Mouse (Mus musculus) forebrain, embryonic 12.5 days (tissue): Measurements from ENCODE around the gene Ptch2. TPM values are rescaled to one million over a fixed set of nuclear protein-coding genes. Genes with fewer than 3 reads are reported as not detected.

Source experiments
- ATAC-seq: fragments of 200-750 bp; cut with Nextera tagmentation; 2 replicates; pipeline ENCODE4 v1.8.0; 2017; ENCODE audit warnings: moderate TSS enrichment; ENCODE audit not compliant: low FRiP score
- H3K27ac ChIP-seq: fragments of 300-500 bp; sonication (generic); 2 replicates; pipeline ENCODE4 v1.5.1; 2016; ENCODE audit warnings: mild to moderate bottlenecking
- H3K27me3 ChIP-seq: fragments of 300-500 bp; sonication (generic); 2 replicates; pipeline ENCODE4 v1.6.1; 2016; ENCODE audit warnings: mild to moderate bottlenecking
- H3K36me3 ChIP-seq: fragments of 300-500 bp; sonication (generic); replicated peaks from 2 replicates; pipeline ENCODE4 v1.6.1; 2016; ENCODE audit warnings: mild to moderate bottlenecking
- H3K4me1 ChIP-seq: fragments of 300-500 bp; sonication (generic); 2 replicates; pipeline ENCODE4 v1.6.1; 2016
- H3K4me2 ChIP-seq: fragments of 300-500 bp; sonication (generic); 2 replicates; pipeline ENCODE4 v1.6.1; 2016; ENCODE audit warnings: mild to moderate bottlenecking, moderate library complexity
- H3K4me3 ChIP-seq: fragments of 300-500 bp; sonication (generic); replicated peaks from 2 replicates; pipeline ENCODE4 v1.5.1; 2016; ENCODE audit warnings: mild to moderate bottlenecking
- H3K9ac ChIP-seq: fragments of 300-500 bp; sonication (generic); 2 replicates; pipeline ENCODE4 v1.6.1; 2016; ENCODE audit warnings: mild to moderate bottlenecking
- H3K9me3 ChIP-seq: fragments of 300-500 bp; sonication (generic); 2 replicates; pipeline ENCODE4 v1.6.1; 2016
- WGBS: fragments of 180-500 bp; shearing (Covaris S2); methylation state at CpG from one replicate; pipeline ENCODE4 v1.1.7; 2016; 5-methylcytosine and 5-hydroxymethylcytosine counted together
- polyA plus RNA-seq: library from polyadenylated mRNA; unstranded; fragments of >200 nt; fragmentation: Nextera tagmentation; extraction: Ambion mirVana; gene quantifications from 2 replicates; pipeline ENCODE4 v1.2.1, GENCODE M21; 2016

Gene Ptch2
- polyA plus RNA-seq, 1 experiment from 2014 or later: 5.9 TPM

GRCm38 (mm10) chr4:117107813-117108523 is 12.1 kb downstream of the Ptch2 start:
- H3K9me3 ChIP-seq: no peaks in the 10 kb centered on the region
- no peaks in the 10 kb centered on the region for H3K27me3 ChIP-seq
- H3K4me2 ChIP-seq: no peak overlapping the region
- H3K4me3 ChIP-seq: no peak overlapping the region
- H3K27ac ChIP-seq: no peak overlapping the region
- H3K9ac ChIP-seq: no peak overlapping the region
- H3K36me3 ChIP-seq: peaks cover 48% of the 10 kb centered on the region
- 91% methylated on average over 18 of the region's 18 CpGs for WGBS
- ATAC-seq: no peak
- no peaks in the 10 kb centered on the region; the same call in 1 of the 2 replicates for H3K4me1 ChIP-seq

DNA sequence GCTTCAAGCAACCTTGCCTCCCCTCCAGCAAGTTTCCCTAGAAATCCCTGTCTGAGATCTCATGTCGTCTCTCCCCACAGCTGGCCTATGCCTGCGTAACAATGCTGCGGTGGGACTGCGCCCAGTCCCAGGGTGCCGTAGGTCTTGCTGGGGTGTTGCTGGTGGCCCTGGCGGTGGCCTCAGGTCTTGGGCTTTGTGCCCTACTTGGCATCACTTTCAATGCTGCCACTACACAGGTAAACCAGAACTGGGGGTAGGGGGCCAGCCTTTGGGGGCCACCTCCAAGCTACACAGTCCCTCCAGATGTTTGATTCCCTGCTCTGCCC is 12.6 kb downstream of the Ptch2 start:
- Histone ChIP-seq H3K4me3 (no peak overlapping the region), H3K27ac (no peak overlapping the region), H3K4me2 (no peak overlapping the region), H3K4me1 (no peaks in the 10 kb centered on the region; the same call in 1 of the 2 replicates), H3K36me3 (peaks cover 50% of the 10 kb centered on the region), H3K9me3 (no peaks in the 10 kb centered on the region), H3K27me3 (no peaks in the 10 kb centered on the region), H3K9ac (no peak overlapping the region)
- no peak for ATAC-seq
- 92% methylated on average over 6 of the region's 6 CpGs for WGBS

- no peak overlapping the region for H3K9ac ChIP-seq
- H3K27ac ChIP-seq: no peak overlapping the region
- no peak overlapping the region for H3K4me2 ChIP-seq
- H3K4me3 ChIP-seq: no peak overlapping the region
- peaks cover 46% of the 10 kb centered on the region for H3K36me3 ChIP-seq
- no peaks in the 10 kb centered on the region for H3K9me3 ChIP-seq
- ATAC-seq: no peak
- no peaks in the 10 kb centered on the region; the same call in 1 of the 2 replicates for H3K4me1 ChIP-seq
- no peaks in the 10 kb centered on the region for H3K27me3 ChIP-seq
- 94% methylated on average over 25 of the region's 25 CpGs for WGBS
These were observed 13.5 kb downstream of the Ptch2 start for GRCm38 (mm10) chr4:117109330-117109729.

DNA sequence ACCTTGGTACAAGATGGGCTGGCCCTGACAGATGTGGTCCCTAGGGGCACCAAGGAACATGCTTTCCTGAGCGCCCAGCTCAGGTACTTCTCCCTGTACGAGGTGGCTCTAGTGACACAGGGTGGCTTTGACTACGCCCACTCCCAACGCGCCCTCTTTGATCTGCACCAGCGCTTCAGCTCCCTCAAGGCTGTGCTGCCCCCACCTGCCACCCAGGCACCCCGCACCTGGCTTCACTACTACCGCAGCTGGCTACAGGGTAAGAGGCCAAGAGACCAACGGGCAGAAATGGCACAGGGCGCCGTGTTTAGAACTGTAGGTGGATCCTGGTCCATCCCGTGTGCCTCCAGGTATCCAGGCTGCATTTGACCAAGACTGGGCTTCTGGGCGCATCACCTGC is 14.4 kb downstream of the Ptch2 start:
- ATAC-seq: no peak
- Histone ChIP-seq H3K36me3 (peaks cover 46% of the 10 kb centered on the region), H3K4me3 (no peak overlapping the region), H3K27ac (no peak overlapping the region), H3K4me2 (no peak overlapping the region), H3K9me3 (no peaks in the 10 kb centered on the region), H3K9ac (no peak overlapping the region), H3K4me1 (no peaks in the 10 kb centered on the region), H3K27me3 (no peaks in the 10 kb centered on the region)
- WGBS: 92% methylated on average over 13 of the region's 13 CpGs

GRCm38 (mm10) chr4:117110985-117111384 is 15.1 kb downstream of the Ptch2 start:
- Histone ChIP-seq H3K27ac (no peak overlapping the region), H3K9ac (no peak overlapping the region), H3K4me1 (no peaks in the 10 kb centered on the region), H3K9me3 (no peaks in the 10 kb centered on the region), H3K4me3 (no peak overlapping the region), H3K4me2 (no peak overlapping the region), H3K27me3 (no peaks in the 10 kb centered on the region), H3K36me3 (peaks cover 44% of the 10 kb centered on the region)
- 95% methylated on average over 11 of the region's 11 CpGs for WGBS
- no peak for ATAC-seq

- ATAC-seq: no peak
- WGBS: 75% methylated on average over 1 of the region's 1 CpGs
- Histone ChIP-seq H3K27ac (no peak overlapping the region), H3K9me3 (no peaks in the 10 kb centered on the region), H3K36me3 (peaks cover 37% of the 10 kb centered on the region), H3K4me1 (no peaks in the 10 kb centered on the region), H3K4me3 (no peak overlapping the region), H3K4me2 (no peak overlapping the region), H3K27me3 (no peaks in the 10 kb centered on the region), H3K9ac (no peak overlapping the region)
These were observed 17.4 kb downstream of the Ptch2 start for GRCm38 (mm10) chr4:117113237-117113636.

- 85% methylated on average over 5 of the region's 5 CpGs for WGBS
- peaks cover 13% of the 10 kb centered on the region for H3K36me3 ChIP-seq
- H3K4me1 ChIP-seq: peaks cover 6% of the 10 kb centered on the region
- no peak overlapping the region for H3K27ac ChIP-seq
- no peak overlapping the region for H3K4me2 ChIP-seq
- no peak overlapping the region for H3K9ac ChIP-seq
- no peak overlapping the region for H3K4me3 ChIP-seq
- ATAC-seq: no peak
- H3K9me3 ChIP-seq: no peaks in the 10 kb centered on the region
- H3K27me3 ChIP-seq: no peaks in the 10 kb centered on the region
These were observed 19.7 kb downstream of the Ptch2 start for GRCm38 (mm10) chr4:117115592-117115991.

DNA sequence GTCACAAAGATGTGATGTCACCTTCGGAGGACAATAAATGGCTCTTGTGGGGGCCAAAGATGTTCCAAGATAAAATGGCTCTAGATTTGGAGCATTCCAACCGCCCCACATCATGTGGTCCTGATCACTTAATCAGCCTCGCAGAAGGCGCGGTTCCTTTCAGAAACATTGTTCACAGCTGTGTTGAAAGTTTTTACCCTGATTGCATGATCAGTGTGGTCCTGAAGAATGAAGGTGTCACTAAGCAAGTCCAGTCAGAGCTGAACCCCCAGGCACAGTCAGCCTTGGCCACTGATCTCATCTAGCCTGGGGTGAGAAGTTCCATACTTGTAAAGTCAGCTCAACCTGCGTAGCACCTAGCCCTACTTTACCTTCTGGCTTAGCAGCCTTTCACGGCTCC is 22.1 kb downstream of the Ptch2 start:
- Histone ChIP-seq H3K4me2 (no peak overlapping the region), H3K36me3 (0 out of 2 replicates have a peak, but pooled peaks cover 2% of the 10 kb centered on the region), H3K4me3 (no peak overlapping the region), H3K27ac (no peak overlapping the region), H3K9ac (no peak overlapping the region), H3K4me1 (peaks cover 13% of the 10 kb centered on the region), H3K27me3 (no peaks in the 10 kb centered on the region), H3K9me3 (no peaks in the 10 kb centered on the region)
- WGBS: 97% methylated on average over 7 of the region's 7 CpGs
- ATAC-seq: no peak

- Histone ChIP-seq H3K27me3 (no peaks in the 10 kb centered on the region), H3K4me1 (peaks cover 14% of the 10 kb centered on the region), H3K4me3 (peak overlapping the region; percentile 68), H3K27ac (peak overlapping the region; percentile 89), H3K4me2 (peak overlapping the region; percentile 99), H3K36me3 (no peaks in the 10 kb centered on the region), H3K9ac (peak overlapping the region; percentile 70), H3K9me3 (no peaks in the 10 kb centered on the region)
- no peak for ATAC-seq
- WGBS: 79% methylated on average over 5 of the region's 5 CpGs
These were observed 23.8 kb downstream of the Ptch2 start for GRCm38 (mm10) chr4:117119636-117120035.

DNA sequence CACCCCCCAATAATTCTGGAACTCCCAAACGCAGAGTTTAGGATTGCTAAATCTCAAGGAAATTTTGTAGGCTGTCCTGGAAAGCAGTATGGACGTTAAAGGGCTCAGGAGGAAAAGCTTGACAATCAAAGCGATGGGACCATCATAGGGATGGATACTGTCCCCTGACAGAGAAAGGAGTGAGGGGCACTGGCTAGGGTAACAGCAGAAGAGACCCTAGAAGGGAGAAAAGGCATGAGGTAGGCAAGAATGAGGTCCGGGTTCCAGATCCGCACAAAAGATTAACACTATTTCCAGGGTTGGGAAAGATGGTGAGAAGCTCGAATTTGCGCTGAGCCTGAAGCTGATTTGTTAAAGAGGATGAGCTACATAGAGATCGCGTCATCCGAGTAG is 24.2 kb downstream of the Ptch2 start:
- H3K4me3 ChIP-seq: peak overlapping the region; percentile 68
- peak overlapping the region; percentile 99 for H3K4me2 ChIP-seq
- peak overlapping the region; percentile 70 for H3K9ac ChIP-seq
- no peaks in the 10 kb centered on the region for H3K9me3 ChIP-seq
- 7% methylated on average over 10 of the region's 10 CpGs for WGBS
- H3K36me3 ChIP-seq: no peaks in the 10 kb centered on the region
- H3K27ac ChIP-seq: peak overlapping the region; percentile 89
- peak; percentile 21; the same call in 1 of the 2 replicates for ATAC-seq
- peaks cover 19% of the 10 kb centered on the region for H3K4me1 ChIP-seq
- H3K27me3 ChIP-seq: no peaks in the 10 kb centered on the region

DNA sequence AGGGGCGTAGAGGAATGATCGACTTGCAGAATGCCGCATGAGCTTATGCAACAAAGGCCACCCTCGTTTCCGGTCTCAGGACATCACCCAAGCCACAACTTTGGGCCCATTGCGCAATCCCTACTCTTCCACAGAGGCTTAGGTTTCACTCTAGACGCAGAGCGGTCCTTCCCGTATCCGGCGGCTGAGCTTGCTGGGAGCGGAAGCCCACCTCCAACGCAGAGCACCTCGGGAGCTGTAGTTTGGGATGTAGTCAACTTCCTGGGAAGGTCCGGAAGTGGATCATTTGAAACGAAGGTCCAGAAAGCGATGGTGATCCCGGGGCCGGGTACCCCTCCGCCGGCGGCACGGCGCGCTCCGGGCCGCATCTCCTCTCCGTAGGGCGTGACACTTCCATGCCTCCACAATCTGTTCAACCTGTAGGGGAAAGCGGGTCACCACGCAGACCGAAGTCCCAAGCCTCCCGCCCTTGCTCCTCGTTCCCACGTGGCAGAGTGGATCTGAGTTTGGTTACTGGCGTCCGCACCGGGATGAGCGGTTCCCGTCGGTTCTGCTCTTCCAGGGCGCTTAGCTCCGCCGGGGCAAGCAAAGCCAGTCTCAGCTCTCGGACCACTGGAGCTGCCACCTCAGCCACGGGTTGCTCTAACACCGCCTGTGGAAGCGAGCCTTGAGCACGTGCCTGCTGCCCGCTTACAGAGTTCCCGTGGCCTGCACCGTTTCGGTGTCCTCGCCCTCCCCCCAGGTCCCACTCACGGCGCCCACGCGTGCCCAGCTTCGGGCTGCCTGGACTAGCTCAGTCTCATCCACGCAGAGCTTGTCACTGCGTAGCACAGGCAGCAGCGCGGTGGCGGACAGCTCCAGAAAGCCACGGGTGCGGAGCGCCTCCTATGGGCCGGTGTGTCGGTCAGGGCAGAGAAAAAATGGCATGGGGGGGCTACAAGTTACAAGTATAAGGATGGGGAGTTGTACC is 24.9 kb downstream of the Ptch2 start:
- H3K4me2 ChIP-seq: peak overlapping the region; percentile 99
- no peaks in the 10 kb centered on the region for H3K9me3 ChIP-seq
- H3K4me1 ChIP-seq: peaks cover 25% of the 10 kb centered on the region
- peak overlapping the region; percentile 68 for H3K4me3 ChIP-seq
- H3K27me3 ChIP-seq: no peaks in the 10 kb centered on the region
- under 1% methylated on average over 69 of the region's 69 CpGs for WGBS
- H3K9ac ChIP-seq: peak overlapping the region; percentile 70
- ATAC-seq: peak; percentile 94
- H3K36me3 ChIP-seq: no peaks in the 10 kb centered on the region
- H3K27ac ChIP-seq: peak overlapping the region; percentile 89

- H3K4me1 ChIP-seq: peaks cover 36% of the 10 kb centered on the region
These were observed 26.3 kb downstream of the Ptch2 start for GRCm38 (mm10) chr4:117122209-117122608.

More at GRCm38 (mm10) chr4:117122209-117122608, 26.3 kb downstream of the Ptch2 start:
- Histone ChIP-seq H3K27me3 (no peaks in the 10 kb centered on the region), H3K4me3 (no peak overlapping the region), H3K27ac (no peak overlapping the region), H3K9ac (no peak overlapping the region), H3K36me3 (no peaks in the 10 kb centered on the region), H3K4me2 (no peak overlapping the region), H3K9me3 (no peaks in the 10 kb centered on the region)
- WGBS: 71% methylated on average over 4 of the region's 4 CpGs
- no peak for ATAC-seq
